Mouse (Mus musculus): ENCODE data around the gene Zfyve28.

GRCm38 (mm10) chr5:34293363-34293762 lies 5.1 kb upstream of the Zfyve28 start:
- TF ChIP-seq CTCF (IDR thresholded peaks at IDR 0.05; ENCODE audit: insufficient read depth, low read length), result no peak
- TF ChIP-seq POLR2A (IDR thresholded peaks at IDR 0.05; ENCODE audit: borderline replicate concordance, extremely low read depth, low read depth, low read length), result no peak

All from lung, adult 2 months (tissue).